Mouse (Mus musculus) midbrain, embryonic 15.5 days (tissue): ENCODE measurements at regions not wholly inside any gene's neighbourhood (a gene's known extent, or its start where the extent isn't known, plus 50 kb on each side); places are given as distances from the start of the nearest gene placed in this dataset.

Source experiments
- ATAC-seq: fragments of 200-750 bp; cut with Nextera tagmentation; replicated peaks from 2 replicates; pipeline ENCODE4 v1.8.0; 2017; ENCODE audit warnings: moderate TSS enrichment
- H3K27ac ChIP-seq: fragments of 300-500 bp; sonication (generic); 2 replicates; pipeline ENCODE4 v1.5.1; 2015; ENCODE audit warnings: mild to moderate bottlenecking, inconsistent platforms
- H3K27me3 ChIP-seq: fragments of 300-500 bp; sonication (generic); replicated peaks from 2 replicates; pipeline ENCODE4 v1.6.1; 2015; ENCODE audit warnings: inconsistent platforms
- H3K36me3 ChIP-seq: fragments of 300-500 bp; sonication (generic); replicated peaks from 2 replicates; pipeline ENCODE4 v1.6.1; 2015; ENCODE audit warnings: inconsistent platforms
- H3K4me1 ChIP-seq: fragments of 300-500 bp; sonication (generic); 2 replicates; pipeline ENCODE4 v1.6.1; 2015; ENCODE audit warnings: inconsistent platforms
- H3K4me2 ChIP-seq: fragments of 300-500 bp; sonication (generic); 2 replicates; pipeline ENCODE4 v1.6.1; 2015; ENCODE audit warnings: inconsistent platforms, mild to moderate bottlenecking, moderate library complexity
- H3K4me3 ChIP-seq: fragments of 300-500 bp; sonication (generic); 2 replicates; pipeline ENCODE4 v1.5.1; 2015; ENCODE audit warnings: mild to moderate bottlenecking, inconsistent platforms
- H3K9ac ChIP-seq: fragments of 300-500 bp; sonication (generic); 2 replicates; pipeline ENCODE4 v1.6.1; 2015; ENCODE audit warnings: mild to moderate bottlenecking, inconsistent platforms
- H3K9me3 ChIP-seq: fragments of 300-500 bp; sonication (generic); 2 replicates; pipeline ENCODE4 v1.6.1; 2016; ENCODE audit warnings: inconsistent platforms
- WGBS: fragments of 180-500 bp; shearing (Covaris S2); methylation state at CpG from one replicate; pipeline ENCODE4 v1.1.7; 2015; ENCODE audit warnings: mixed read lengths; 5-methylcytosine and 5-hydroxymethylcytosine counted together

GRCm38 (mm10) chr3:157842872-157843271, 82.0 kb downstream of the Cth start:
- Histone ChIP-seq H3K4me3 (no peak overlapping the region), H3K9me3 (no peaks in the 10 kb centered on the region), H3K4me1 (no peaks in the 10 kb centered on the region), H3K9ac (no peak overlapping the region), H3K27me3 (no peaks in the 10 kb centered on the region), H3K36me3 (no peaks in the 10 kb centered on the region), H3K27ac (no peak overlapping the region), H3K4me2 (no peak overlapping the region)
- WGBS: 89% methylated on average over 3 of the region's 3 CpGs
- no peak for ATAC-seq

GRCm38 (mm10) chr3:157841164-157841719, 83.6 kb downstream of the Cth start:
- H3K27ac ChIP-seq: no peak overlapping the region
- H3K4me1 ChIP-seq: no peaks in the 10 kb centered on the region
- no peak overlapping the region for H3K4me3 ChIP-seq
- no peaks in the 10 kb centered on the region for H3K9me3 ChIP-seq
- no peak overlapping the region for H3K4me2 ChIP-seq
- ATAC-seq: 0 out of 2 replicates have a peak, but pooled peaks have one; percentile 20
- 28% methylated on average over 2 of the region's 2 CpGs for WGBS
- no peaks in the 10 kb centered on the region for H3K27me3 ChIP-seq
- H3K9ac ChIP-seq: no peak overlapping the region
- no peaks in the 10 kb centered on the region for H3K36me3 ChIP-seq

- Histone ChIP-seq H3K9me3 (no peaks in the 10 kb centered on the region), H3K36me3 (no peaks in the 10 kb centered on the region), H3K9ac (no peak overlapping the region), H3K27ac (no peak overlapping the region), H3K4me1 (no peaks in the 10 kb centered on the region), H3K4me2 (no peak overlapping the region), H3K4me3 (no peak overlapping the region), H3K27me3 (no peaks in the 10 kb centered on the region)
- 58% methylated on average over 3 of the region's 3 CpGs for WGBS
- ATAC-seq: no peak
These were observed 120.6 kb downstream of the Cth start for GRCm38 (mm10) chr3:157804307-157804706.

GRCm38 (mm10) chr3:157803356-157803755, 121.5 kb downstream of the Cth start:
- Histone ChIP-seq H3K36me3 (no peaks in the 10 kb centered on the region), H3K27ac (no peak overlapping the region), H3K9me3 (no peaks in the 10 kb centered on the region), H3K9ac (no peak overlapping the region), H3K4me3 (no peak overlapping the region), H3K4me2 (no peak overlapping the region), H3K4me1 (no peaks in the 10 kb centered on the region), H3K27me3 (no peaks in the 10 kb centered on the region)
- ATAC-seq: no peak
- WGBS: 75% methylated on average over 4 of the region's 4 CpGs

GRCm38 (mm10) chr3:157787559-157788256, 137.2 kb downstream of the Cth start:
- H3K9me3 ChIP-seq: no peaks in the 10 kb centered on the region
- H3K36me3 ChIP-seq: no peaks in the 10 kb centered on the region

GRCm38 (mm10) chr3:157781071-157781470, 143.8 kb downstream of the Cth start:
- 77% methylated on average over 4 of the region's 4 CpGs for WGBS
- ATAC-seq: no peak
- no peaks in the 10 kb centered on the region for H3K27me3 ChIP-seq
- H3K4me2 ChIP-seq: no peak overlapping the region
- H3K4me3 ChIP-seq: no peak overlapping the region
- H3K9ac ChIP-seq: no peak overlapping the region
- H3K9me3 ChIP-seq: no peaks in the 10 kb centered on the region
- H3K4me1 ChIP-seq: no peaks in the 10 kb centered on the region
- no peak overlapping the region for H3K27ac ChIP-seq
- no peaks in the 10 kb centered on the region for H3K36me3 ChIP-seq

More at GRCm38 (mm10) chr3:157787559-157788256, 137.2 kb downstream of the Cth start:
- H3K27me3 ChIP-seq: no peaks in the 10 kb centered on the region
- WGBS: 71% methylated on average over 4 of the region's 4 CpGs
- ATAC-seq: no peak
- no peaks in the 10 kb centered on the region for H3K4me1 ChIP-seq
- no peak overlapping the region for H3K9ac ChIP-seq
- H3K27ac ChIP-seq: no peak overlapping the region
- H3K4me3 ChIP-seq: no peak overlapping the region
- H3K4me2 ChIP-seq: no peak overlapping the region

GRCm38 (mm10) chr3:157777779-157778178, 147.1 kb downstream of the Cth start:
- no peak overlapping the region for H3K4me3 ChIP-seq
- ATAC-seq: no peak
- 88% methylated on average over 1 of the region's 1 CpGs for WGBS
- H3K4me2 ChIP-seq: no peak overlapping the region
- no peaks in the 10 kb centered on the region for H3K9me3 ChIP-seq
- H3K27me3 ChIP-seq: no peaks in the 10 kb centered on the region
- no peak overlapping the region for H3K9ac ChIP-seq
- H3K4me1 ChIP-seq: no peaks in the 10 kb centered on the region
- H3K36me3 ChIP-seq: no peaks in the 10 kb centered on the region
- no peak overlapping the region for H3K27ac ChIP-seq

- Histone ChIP-seq H3K27ac (no peak overlapping the region), H3K9ac (no peak overlapping the region), H3K27me3 (no peaks in the 10 kb centered on the region), H3K4me3 (no peak overlapping the region), H3K4me1 (no peaks in the 10 kb centered on the region), H3K9me3 (no peaks in the 10 kb centered on the region), H3K36me3 (no peaks in the 10 kb centered on the region), H3K4me2 (no peak overlapping the region)
- 46% methylated on average over 6 of the region's 6 CpGs for WGBS
- ATAC-seq: no peak
These were observed 161.2 kb downstream of the Cth start for GRCm38 (mm10) chr3:157763487-157764199.

GRCm38 (mm10) chr3:157759856-157760255, 165.0 kb downstream of the Cth start:
- no peak overlapping the region for H3K4me3 ChIP-seq
- H3K27me3 ChIP-seq: no peaks in the 10 kb centered on the region
- H3K36me3 ChIP-seq: no peaks in the 10 kb centered on the region
- 90% methylated on average over 1 of the region's 1 CpGs for WGBS
- H3K9me3 ChIP-seq: no peaks in the 10 kb centered on the region
- H3K4me1 ChIP-seq: no peaks in the 10 kb centered on the region
- no peak overlapping the region for H3K27ac ChIP-seq
- no peak overlapping the region for H3K9ac ChIP-seq
- no peak overlapping the region for H3K4me2 ChIP-seq
- ATAC-seq: no peak

GRCm38 (mm10) chr3:157754826-157755225, 170.1 kb downstream of the Cth start:
- Histone ChIP-seq H3K27ac (no peak overlapping the region), H3K9ac (no peak overlapping the region), H3K27me3 (no peaks in the 10 kb centered on the region), H3K9me3 (no peaks in the 10 kb centered on the region), H3K4me2 (no peak overlapping the region), H3K4me3 (no peak overlapping the region), H3K36me3 (no peaks in the 10 kb centered on the region), H3K4me1 (no peaks in the 10 kb centered on the region)
- no peak for ATAC-seq
- 84% methylated on average over 4 of the region's 4 CpGs for WGBS

- no peak overlapping the region for H3K4me2 ChIP-seq
- H3K4me3 ChIP-seq: no peak overlapping the region
- 85% methylated on average over 3 of the region's 3 CpGs for WGBS
- ATAC-seq: no peak
- no peak overlapping the region for H3K27ac ChIP-seq
- no peaks in the 10 kb centered on the region for H3K27me3 ChIP-seq
- no peak overlapping the region for H3K9ac ChIP-seq
- H3K36me3 ChIP-seq: no peaks in the 10 kb centered on the region
- H3K9me3 ChIP-seq: no peaks in the 10 kb centered on the region
- no peaks in the 10 kb centered on the region for H3K4me1 ChIP-seq
These were observed 174.6 kb downstream of the Cth start for GRCm38 (mm10) chr3:157750266-157750665.

GRCm38 (mm10) chr3:157748395-157749037, 176.4 kb downstream of the Cth start:
- no peak for ATAC-seq
- WGBS: 68% methylated on average over 3 of the region's 3 CpGs
- H3K36me3 ChIP-seq: no peaks in the 10 kb centered on the region

More at GRCm38 (mm10) chr3:157748395-157749037, 176.4 kb downstream of the Cth start:
- H3K4me3 ChIP-seq: no peak overlapping the region
- H3K9ac ChIP-seq: no peak overlapping the region
- H3K27ac ChIP-seq: no peak overlapping the region
- H3K4me1 ChIP-seq: no peaks in the 10 kb centered on the region
- no peaks in the 10 kb centered on the region for H3K9me3 ChIP-seq
- no peaks in the 10 kb centered on the region for H3K27me3 ChIP-seq
- H3K4me2 ChIP-seq: no peak overlapping the region
